Mouse (Mus musculus): ENCODE results near the gene Ctrb1. TPM values are rescaled to one million over a fixed set of nuclear protein-coding genes. Genes with fewer than 3 reads are reported as not detected.

The Ctrb1 gene
- polyA plus RNA-seq, 1 experiment from 2014 or later: not detected

GRCm38 (mm10) chr8:111680423-111681028, 10.3 kb downstream of the Ctrb1 start:
- peak overlapping the region; percentile 57 for H3K27ac ChIP-seq (ENCODE audit: low read depth, low read length)
- no peaks in the 10 kb centered on the region for H3K27me3 ChIP-seq (ENCODE audit: control insufficient read depth, insufficient read depth, low read length)
- H3K4me1 ChIP-seq (ENCODE audit: control insufficient read depth, insufficient read depth, low read length): no peaks in the 10 kb centered on the region
- no peak overlapping the region for H3K4me3 ChIP-seq (ENCODE audit: low read depth, low read length)
- 38% methylated on average over 17 of the region's 17 CpGs for WGBS
- peak; percentile 56; the same call in 1 of the 2 replicates for ATAC-seq (ENCODE audit: low read depth)
- no peak overlapping the region for H3K9ac ChIP-seq (replicated peaks; ENCODE audit: low read depth, low read length)
- no peak overlapping the region for H3K4me2 ChIP-seq (ENCODE audit: low read depth, low read length)
- no peaks in the 10 kb centered on the region for H3K9me3 ChIP-seq (ENCODE audit: control insufficient read depth, low read length)
- no peaks in the 10 kb centered on the region for H3K36me3 ChIP-seq (ENCODE audit: control insufficient read depth, insufficient read depth, low read length)

GRCm38 (mm10) chr8:111678848-111679247, 12.0 kb downstream of the Ctrb1 start:
- 92% methylated on average over 7 of the region's 7 CpGs for WGBS
- ATAC-seq (ENCODE audit: low read depth): no peak

DNA sequence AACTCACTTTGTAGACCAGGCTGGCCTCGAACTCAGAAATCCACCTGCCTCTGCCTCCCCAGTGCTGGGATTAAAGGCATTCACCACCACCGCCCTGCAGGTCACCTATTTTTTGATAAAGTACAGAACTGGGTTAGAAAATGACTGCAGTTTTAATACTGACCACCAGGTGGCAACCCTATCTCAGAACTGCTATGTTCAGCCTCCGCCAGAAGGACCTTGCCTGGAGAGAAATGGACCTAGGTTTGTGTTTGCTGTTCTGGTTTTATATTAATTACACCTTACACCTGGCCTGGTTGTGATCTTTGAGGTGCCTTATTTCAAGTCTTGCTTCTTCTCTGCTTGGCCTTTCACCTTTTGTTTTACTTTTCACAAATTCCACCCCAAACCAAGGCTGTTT, 12.7 kb downstream of the Ctrb1 start:
- Histone ChIP-seq H3K27ac (ENCODE audit: low read depth, low read length) (no peak overlapping the region), H3K9me3 (ENCODE audit: control insufficient read depth, low read length) (no peaks in the 10 kb centered on the region), H3K4me2 (ENCODE audit: low read depth, low read length) (no peak overlapping the region), H3K4me1 (ENCODE audit: control insufficient read depth, insufficient read depth, low read length) (no peaks in the 10 kb centered on the region), H3K4me3 (ENCODE audit: low read depth, low read length) (no peak overlapping the region), H3K36me3 (ENCODE audit: control insufficient read depth, insufficient read depth, low read length) (no peaks in the 10 kb centered on the region), H3K27me3 (ENCODE audit: control insufficient read depth, insufficient read depth, low read length) (no peaks in the 10 kb centered on the region), H3K9ac (replicated peaks; ENCODE audit: low read depth, low read length) (no peak overlapping the region)
- ATAC-seq (ENCODE audit: low read depth): no peak; the same call in 1 of the 2 replicates
- WGBS: 32% methylated on average over 3 of the region's 3 CpGs

More at GRCm38 (mm10) chr8:111678848-111679247, 12.0 kb downstream of the Ctrb1 start:
- no peak overlapping the region for H3K4me3 ChIP-seq (ENCODE audit: low read depth, low read length)
- H3K27me3 ChIP-seq (ENCODE audit: control insufficient read depth, insufficient read depth, low read length): no peaks in the 10 kb centered on the region
- H3K27ac ChIP-seq (ENCODE audit: low read depth, low read length): no peak overlapping the region
- no peak overlapping the region for H3K4me2 ChIP-seq (ENCODE audit: low read depth, low read length)
- no peaks in the 10 kb centered on the region for H3K9me3 ChIP-seq (ENCODE audit: control insufficient read depth, low read length)
- no peak overlapping the region for H3K9ac ChIP-seq (replicated peaks; ENCODE audit: low read depth, low read length)
- H3K4me1 ChIP-seq (ENCODE audit: control insufficient read depth, insufficient read depth, low read length): no peaks in the 10 kb centered on the region
- no peaks in the 10 kb centered on the region for H3K36me3 ChIP-seq (ENCODE audit: control insufficient read depth, insufficient read depth, low read length)

DNA sequence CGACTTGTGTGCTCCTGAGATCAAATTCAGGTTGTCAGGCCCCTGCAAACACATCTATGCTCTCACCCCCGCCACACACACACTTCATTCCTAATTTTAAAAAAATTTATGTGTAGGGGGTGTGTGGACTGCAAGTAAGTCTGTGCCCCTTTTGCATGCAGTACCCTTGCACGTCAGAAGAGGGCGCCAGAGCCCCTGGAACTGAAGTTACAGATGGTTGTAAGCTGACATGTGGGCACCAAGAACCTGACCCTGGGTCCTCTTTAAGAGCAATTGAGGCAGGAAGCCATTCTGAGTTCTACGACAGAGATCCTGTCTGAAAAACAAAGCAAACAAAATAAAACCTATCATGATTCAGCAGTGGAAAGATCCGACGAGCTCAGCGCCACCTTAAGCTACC, 14.6 kb downstream of the Ctrb1 start:
- ATAC-seq (ENCODE audit: low read depth): no peak
- 80% methylated on average over 8 of the region's 8 CpGs for WGBS
- H3K4me3 ChIP-seq (ENCODE audit: low read depth, low read length): no peak overlapping the region

GRCm38 (mm10) chr8:111666751-111667150, 24.1 kb downstream of the Ctrb1 start:
- WGBS: 89% methylated on average over 2 of the region's 2 CpGs
- no peak for ATAC-seq (ENCODE audit: low read depth)

More for the DNA sequence above, 14.6 kb downstream of the Ctrb1 start:
- Histone ChIP-seq H3K27me3 (ENCODE audit: control insufficient read depth, insufficient read depth, low read length) (no peaks in the 10 kb centered on the region), H3K4me2 (ENCODE audit: low read depth, low read length) (no peak overlapping the region), H3K36me3 (ENCODE audit: control insufficient read depth, insufficient read depth, low read length) (no peaks in the 10 kb centered on the region), H3K4me1 (ENCODE audit: control insufficient read depth, insufficient read depth, low read length) (no peaks in the 10 kb centered on the region), H3K9ac (replicated peaks; ENCODE audit: low read depth, low read length) (no peak overlapping the region), H3K27ac (ENCODE audit: low read depth, low read length) (no peak overlapping the region), H3K9me3 (ENCODE audit: control insufficient read depth, low read length) (no peaks in the 10 kb centered on the region)

GRCm38 (mm10) chr8:111662473-111662872, 28.3 kb downstream of the Ctrb1 start:
- Histone ChIP-seq H3K4me2 (ENCODE audit: low read depth, low read length) (no peak overlapping the region), H3K9me3 (ENCODE audit: control insufficient read depth, low read length) (no peaks in the 10 kb centered on the region), H3K4me3 (ENCODE audit: low read depth, low read length) (no peak overlapping the region), H3K9ac (replicated peaks; ENCODE audit: low read depth, low read length) (no peak overlapping the region), H3K36me3 (ENCODE audit: control insufficient read depth, insufficient read depth, low read length) (peaks cover 6% of the 10 kb centered on the region; the same call in 1 of the 2 replicates), H3K27ac (ENCODE audit: low read depth, low read length) (no peak overlapping the region), H3K27me3 (ENCODE audit: control insufficient read depth, insufficient read depth, low read length) (no peaks in the 10 kb centered on the region), H3K4me1 (ENCODE audit: control insufficient read depth, insufficient read depth, low read length) (no peaks in the 10 kb centered on the region)
- ATAC-seq (ENCODE audit: low read depth): no peak
- WGBS: 95% methylated on average over 3 of the region's 3 CpGs

More at GRCm38 (mm10) chr8:111666751-111667150, 24.1 kb downstream of the Ctrb1 start:
- Histone ChIP-seq H3K36me3 (ENCODE audit: control insufficient read depth, insufficient read depth, low read length) (peaks cover 20% of the 10 kb centered on the region), H3K4me3 (ENCODE audit: low read depth, low read length) (no peak overlapping the region), H3K27ac (ENCODE audit: low read depth, low read length) (no peak overlapping the region), H3K4me1 (ENCODE audit: control insufficient read depth, insufficient read depth, low read length) (no peaks in the 10 kb centered on the region), H3K9ac (replicated peaks; ENCODE audit: low read depth, low read length) (no peak overlapping the region), H3K27me3 (ENCODE audit: control insufficient read depth, insufficient read depth, low read length) (no peaks in the 10 kb centered on the region), H3K4me2 (ENCODE audit: low read depth, low read length) (no peak overlapping the region), H3K9me3 (ENCODE audit: control insufficient read depth, low read length) (no peaks in the 10 kb centered on the region)

- H3K9me3 ChIP-seq (ENCODE audit: control insufficient read depth, low read length): no peaks in the 10 kb centered on the region
- H3K27ac ChIP-seq (ENCODE audit: low read depth, low read length): no peak overlapping the region
Measured at GRCm38 (mm10) chr8:111658819-111659423, 31.9 kb downstream of the Ctrb1 start.

DNA sequence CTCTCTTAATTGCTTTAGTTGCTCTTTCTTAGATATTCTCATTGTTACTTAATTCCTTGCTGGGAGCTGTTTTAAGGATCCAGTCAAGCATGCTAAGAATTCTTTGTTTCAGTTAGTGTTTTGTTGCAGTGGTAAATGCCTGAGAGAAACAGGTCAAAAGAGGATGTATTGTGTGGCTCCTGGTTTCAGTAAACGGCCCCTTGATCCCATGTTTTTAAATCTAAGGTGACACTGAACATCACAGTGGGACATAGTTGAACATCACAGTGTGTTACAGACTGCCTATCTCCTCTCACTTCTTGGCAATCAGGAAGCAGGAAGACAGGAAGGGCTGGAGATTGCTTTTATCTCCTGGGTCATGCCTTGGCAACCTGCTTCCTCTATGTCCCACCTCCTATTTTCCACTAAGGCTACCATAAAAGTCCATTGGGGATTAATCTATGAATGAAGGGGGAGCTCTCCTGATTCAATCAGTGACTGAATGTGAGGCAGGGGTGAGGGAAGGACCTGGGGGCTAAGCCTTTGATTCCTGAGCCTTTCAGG, 33.4 kb downstream of the Ctrb1 start:
- Histone ChIP-seq H3K27ac (ENCODE audit: low read depth, low read length) (no peak overlapping the region), H3K4me3 (ENCODE audit: low read depth, low read length) (no peak overlapping the region), H3K9me3 (ENCODE audit: control insufficient read depth, low read length) (no peaks in the 10 kb centered on the region), H3K4me1 (ENCODE audit: control insufficient read depth, insufficient read depth, low read length) (0 out of 2 replicates have a peak, but pooled peaks cover 3% of the 10 kb centered on the region), H3K9ac (replicated peaks; ENCODE audit: low read depth, low read length) (no peak overlapping the region), H3K36me3 (ENCODE audit: control insufficient read depth, insufficient read depth, low read length) (no peaks in the 10 kb centered on the region; the same call in 1 of the 2 replicates), H3K4me2 (ENCODE audit: low read depth, low read length) (no peak overlapping the region), H3K27me3 (ENCODE audit: control insufficient read depth, insufficient read depth, low read length) (no peaks in the 10 kb centered on the region)
- no peak for ATAC-seq (ENCODE audit: low read depth)
- 13% methylated on average over 1 of the region's 1 CpGs for whole genome bisulfite sequencing

More at GRCm38 (mm10) chr8:111658819-111659423, 31.9 kb downstream of the Ctrb1 start:
- Histone ChIP-seq H3K4me3 (ENCODE audit: low read depth, low read length) (no peak overlapping the region), H3K27me3 (ENCODE audit: control insufficient read depth, insufficient read depth, low read length) (no peaks in the 10 kb centered on the region), H3K9ac (replicated peaks; ENCODE audit: low read depth, low read length) (no peak overlapping the region), H3K4me1 (ENCODE audit: control insufficient read depth, insufficient read depth, low read length) (0 out of 2 replicates have a peak, but pooled peaks cover 3% of the 10 kb centered on the region), H3K4me2 (ENCODE audit: low read depth, low read length) (no peak overlapping the region), H3K36me3 (ENCODE audit: control insufficient read depth, insufficient read depth, low read length) (no peaks in the 10 kb centered on the region; the same call in 1 of the 2 replicates)
- WGBS: 92% methylated on average over 6 of the region's 6 CpGs
- no peak for ATAC-seq (ENCODE audit: low read depth)

GRCm38 (mm10) chr8:111653524-111653923, 37.3 kb downstream of the Ctrb1 start:
- Histone ChIP-seq H3K27ac (ENCODE audit: low read depth, low read length) (no peak overlapping the region), H3K27me3 (ENCODE audit: control insufficient read depth, insufficient read depth, low read length) (no peaks in the 10 kb centered on the region), H3K9ac (replicated peaks; ENCODE audit: low read depth, low read length) (no peak overlapping the region), H3K4me1 (ENCODE audit: control insufficient read depth, insufficient read depth, low read length) (0 out of 2 replicates have a peak, but pooled peaks cover 3% of the 10 kb centered on the region), H3K4me3 (ENCODE audit: low read depth, low read length) (no peak overlapping the region), H3K36me3 (ENCODE audit: control insufficient read depth, insufficient read depth, low read length) (no peaks in the 10 kb centered on the region), H3K4me2 (ENCODE audit: low read depth, low read length) (no peak overlapping the region), H3K9me3 (ENCODE audit: control insufficient read depth, low read length) (no peaks in the 10 kb centered on the region)
- ATAC-seq (ENCODE audit: low read depth): no peak
- 94% methylated on average over 2 of the region's 2 CpGs for WGBS
